Mouse (Mus musculus) frontal cortex, postnatal 25 days (tissue): ENCODE measurements around the gene Gm10799.
"Not testable (repeated sequence)": the region's sequence is repeated elsewhere in the genome, so short reads cannot be mapped to it uniquely, and the experiment has no call there.

Source experiments
- DNase-seq, 2 experiments: peaks; one replicate each; pipeline ENCODE4 v3.0.0; 2022; ENCODE audit warnings: low spot score in 2 of 2

Gm10799 gene

GRCm38 (mm10) chr2:104068450-104068849 is at the start of gene Gm10799:
Gm10799 (minus strand) TSS chr2:104068550.
- not testable (repeated sequence) for DNase-seq

- not testable (repeated sequence) for DNase-seq
Observed at GRCm38 (mm10) chr2:104117173-104117572, 48.8 kb upstream of the Gm10799 start.

- no peak for DNase-seq
Observed at GRCm38 (mm10) chr2:104114898-104115297, 46.5 kb upstream of the Gm10799 start.

- not testable (repeated sequence) for DNase-seq
Observed at GRCm38 (mm10) chr2:104113563-104113962, 45.2 kb upstream of the Gm10799 start.

- not testable (repeated sequence) for DNase-seq
Observed at GRCm38 (mm10) chr2:104111170-104111797, 42.9 kb upstream of the Gm10799 start.

- DNase-seq = no peak
Observed at GRCm38 (mm10) chr2:104110031-104110430, 41.7 kb upstream of the Gm10799 start.

- DNase-seq = no peak
Observed at GRCm38 (mm10) chr2:104109528-104109927, 41.2 kb upstream of the Gm10799 start.

- DNase-seq = not testable (repeated sequence)
Observed at GRCm38 (mm10) chr2:104109021-104109420, 40.7 kb upstream of the Gm10799 start.

- DNase-seq = no peak
Observed at GRCm38 (mm10) chr2:104104800-104105199, 36.5 kb upstream of the Gm10799 start.

- no peak for DNase-seq
Observed at GRCm38 (mm10) chr2:104099946-104100345, 31.6 kb upstream of the Gm10799 start.

GRCm38 (mm10) chr2:104099231-104099585 is 30.9 kb upstream of the Gm10799 start:
- DNase-seq = no peak

- DNase-seq = no peak
Observed at GRCm38 (mm10) chr2:104098529-104099230, 30.3 kb upstream of the Gm10799 start.

GRCm38 (mm10) chr2:104097396-104097795 is 29.0 kb upstream of the Gm10799 start:
- DNase-seq = not testable (repeated sequence)

GRCm38 (mm10) chr2:104096796-104097195 is 28.4 kb upstream of the Gm10799 start:
- DNase-seq = not testable (repeated sequence)

GRCm38 (mm10) chr2:104096256-104096655 is 27.9 kb upstream of the Gm10799 start:
- no peak for DNase-seq

GRCm38 (mm10) chr2:104095741-104096213 is 27.4 kb upstream of the Gm10799 start, which contains the start of gene Cd59a:
Cd59a (plus strand) TSS chr2:104095801.
- peak; percentile 9 to 15 for DNase-seq

- no peak for DNase-seq
Observed at GRCm38 (mm10) chr2:104093305-104093704, 25.0 kb upstream of the Gm10799 start.

- not testable (repeated sequence) for DNase-seq
Observed at GRCm38 (mm10) chr2:104087562-104087961, 19.2 kb upstream of the Gm10799 start.

- DNase-seq = not testable (repeated sequence)
Observed at GRCm38 (mm10) chr2:104084027-104084426, 15.7 kb upstream of the Gm10799 start.

GRCm38 (mm10) chr2:104082474-104082873 is 14.1 kb upstream of the Gm10799 start:
- no peak for DNase-seq

GRCm38 (mm10) chr2:104081436-104082050 is 13.2 kb upstream of the Gm10799 start:
- not testable (repeated sequence) for DNase-seq

GRCm38 (mm10) chr2:104078285-104078684 is 9.9 kb upstream of the Gm10799 start:
- not testable (repeated sequence) for DNase-seq
